Mouse (Mus musculus) bone marrow macrophage, adult 2 months (primary cell): ENCODE measurements at regions not wholly inside any gene's neighbourhood (a gene's known extent, or its start where the extent isn't known, plus 50 kb on each side); places are given as distances from the start of the nearest gene placed in this dataset.

Source experiments
- H3K27ac ChIP-seq: 2 replicates; pipeline ENCODE4 v1.5.1; 2012; ENCODE audit warnings: low read depth, low read length; ENCODE audit not compliant: insufficient read depth
- H3K4me1 ChIP-seq: 2 replicates; pipeline ENCODE4 v1.6.1; 2012; ENCODE audit warnings: low read length; ENCODE audit not compliant: control insufficient read depth, insufficient read depth
- H3K4me3 ChIP-seq: 2 replicates; pipeline ENCODE4 v1.5.1; 2012; ENCODE audit warnings: mild to moderate bottlenecking, low read length, moderate library complexity; ENCODE audit not compliant: insufficient read depth
- CTCF ChIP-seq: IDR thresholded peaks from 2 replicates; pipeline ENCODE4 v1.5.1; 2012; ENCODE audit warnings: low read depth, mild to moderate bottlenecking, low read length, moderate library complexity
- POLR2A ChIP-seq: IDR thresholded peaks from 2 replicates; pipeline ENCODE4 v1.6.1; 2012; ENCODE audit warnings: mild to moderate bottlenecking, low read depth, low read length, borderline replicate concordance

GRCm38 (mm10) chr11:110802013-110802412 lies 165.8 kb upstream of the Kcnj16 start:
- TF ChIP-seq POLR2A (no peak), CTCF (no peak)
- H3K4me1 ChIP-seq: no peaks in the 10 kb centered on the region
- no peak overlapping the region for H3K4me3 ChIP-seq
- no peak overlapping the region for H3K27ac ChIP-seq

GRCm38 (mm10) chr11:110804079-110804478 lies 163.8 kb upstream of the Kcnj16 start:
- H3K4me1 ChIP-seq: no peaks in the 10 kb centered on the region
- no peak overlapping the region for H3K27ac ChIP-seq
- H3K4me3 ChIP-seq: no peak overlapping the region
- no peak for TF ChIP-seq CTCF
- no peak for TF ChIP-seq POLR2A

GRCm38 (mm10) chr11:110813137-110813536 lies 154.7 kb upstream of the Kcnj16 start:
- TF ChIP-seq POLR2A (no peak), CTCF (no peak)
- Histone ChIP-seq H3K4me3 (no peak overlapping the region), H3K27ac (no peak overlapping the region), H3K4me1 (no peaks in the 10 kb centered on the region; the same call in 1 of the 2 replicates)

GRCm38 (mm10) chr11:110814732-110815131 lies 153.1 kb upstream of the Kcnj16 start:
- no peak for TF ChIP-seq CTCF
- TF ChIP-seq POLR2A: no peak
- no peak overlapping the region for H3K4me3 ChIP-seq
- H3K27ac ChIP-seq: no peak overlapping the region
- H3K4me1 ChIP-seq: no peaks in the 10 kb centered on the region; the same call in 1 of the 2 replicates

- TF ChIP-seq POLR2A (no peak), CTCF (no peak)
Observed at GRCm38 (mm10) chr11:110815206-110815605, 152.6 kb upstream of the Kcnj16 start.

GRCm38 (mm10) chr11:110828584-110828983 lies 139.2 kb upstream of the Kcnj16 start:
- no peak overlapping the region for H3K27ac ChIP-seq

More at GRCm38 (mm10) chr11:110815206-110815605, 152.6 kb upstream of the Kcnj16 start:
- H3K4me1 ChIP-seq: no peaks in the 10 kb centered on the region; the same call in 1 of the 2 replicates
- no peak overlapping the region for H3K27ac ChIP-seq
- H3K4me3 ChIP-seq: no peak overlapping the region

GRCm38 (mm10) chr11:110836688-110837087 lies 131.1 kb upstream of the Kcnj16 start:
- Histone ChIP-seq H3K4me3 (no peak overlapping the region), H3K27ac (no peak overlapping the region), H3K4me1 (no peaks in the 10 kb centered on the region)
- TF ChIP-seq CTCF: no peak

More at GRCm38 (mm10) chr11:110828584-110828983, 139.2 kb upstream of the Kcnj16 start:
- TF ChIP-seq CTCF: no peak
- no peak for TF ChIP-seq POLR2A
- H3K4me1 ChIP-seq: no peaks in the 10 kb centered on the region
- no peak overlapping the region for H3K4me3 ChIP-seq

GRCm38 (mm10) chr11:110839316-110839715 lies 128.5 kb upstream of the Kcnj16 start:
- no peak overlapping the region for H3K27ac ChIP-seq
- TF ChIP-seq CTCF (no peak), POLR2A (no peak)
- H3K4me3 ChIP-seq: no peak overlapping the region
- no peaks in the 10 kb centered on the region for H3K4me1 ChIP-seq

- Histone ChIP-seq H3K27ac (no peak overlapping the region), H3K4me3 (no peak overlapping the region), H3K4me1 (no peaks in the 10 kb centered on the region)
- TF ChIP-seq CTCF (no peak), POLR2A (no peak)
Observed at GRCm38 (mm10) chr11:110868319-110868718, 99.5 kb upstream of the Kcnj16 start.

- Histone ChIP-seq H3K4me3 (no peak overlapping the region), H3K4me1 (no peaks in the 10 kb centered on the region), H3K27ac (no peak overlapping the region)
- no peak for TF ChIP-seq POLR2A
- no peak for TF ChIP-seq CTCF
Observed at GRCm38 (mm10) chr11:110870133-110870532, 97.7 kb upstream of the Kcnj16 start.

- Histone ChIP-seq H3K27ac (no peak overlapping the region), H3K4me1 (no peaks in the 10 kb centered on the region), H3K4me3 (no peak overlapping the region)
- TF ChIP-seq POLR2A (no peak), CTCF (no peak)
Observed at GRCm38 (mm10) chr11:110874626-110875025, 93.2 kb upstream of the Kcnj16 start.
